Mouse (Mus musculus) spleen, adult 2 months (tissue): ENCODE results near the gene Spty2d1.

Experiments
- CTCF ChIP-seq: fragments of 200-500 bp; IDR thresholded peaks from 2 replicates; pipeline ENCODE4 v1.5.1; 2011; ENCODE audit warnings: mild to moderate bottlenecking, inconsistent platforms; ENCODE audit not compliant: insufficient read depth, insufficient read length, insufficient replicate concordance; ENCODE audit errors: extremely low read depth
- POLR2A ChIP-seq: fragments of 200-500 bp; IDR thresholded peaks from 2 replicates; pipeline ENCODE4 v1.6.1; 2011; ENCODE audit warnings: low read depth, low read length, inconsistent platforms

DNA sequence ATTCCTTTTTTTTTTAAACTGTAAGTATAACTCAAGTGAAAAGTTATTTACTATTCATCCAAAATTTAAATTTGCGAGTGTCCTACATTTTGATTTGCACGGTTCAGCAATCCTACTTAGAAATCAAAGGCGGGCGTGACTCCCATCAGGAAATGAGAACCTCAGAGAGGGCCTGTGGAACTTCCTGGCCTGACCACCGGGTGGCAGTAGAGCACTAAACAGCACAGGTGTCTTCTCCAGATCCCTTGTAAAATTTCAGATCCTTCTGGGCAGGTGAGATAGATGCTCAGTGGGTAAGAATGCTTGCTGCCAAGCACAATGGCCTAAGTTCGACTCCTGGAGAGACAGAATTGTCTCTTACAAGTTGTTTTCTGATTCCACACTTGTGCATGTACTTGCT is 15.3 kb upstream of the Spty2d1 start:
- TF ChIP-seq POLR2A (no peak), CTCF (peak; percentile 85; the same call in 1 of the 2 replicates)
